Mouse (Mus musculus): Measurements from ENCODE around the gene Cox7a2.

DNA sequence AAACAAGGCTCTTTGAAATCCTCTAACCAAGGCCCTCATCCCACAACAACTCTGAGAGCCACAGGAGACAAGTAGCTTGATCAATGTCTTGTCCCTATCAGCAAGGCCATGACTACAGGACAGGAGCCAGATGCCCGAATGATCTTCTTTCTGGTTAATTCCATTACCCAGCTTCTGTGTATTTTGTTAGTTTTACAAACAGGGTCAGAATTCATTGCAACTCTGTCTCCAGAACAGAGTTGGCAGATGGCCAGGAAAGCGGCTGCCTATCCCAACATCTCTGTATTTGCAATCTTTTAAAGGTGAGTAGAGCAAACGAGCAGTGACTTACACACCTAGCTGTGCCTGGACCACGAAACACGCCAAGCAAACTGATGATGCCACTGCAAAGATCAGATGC, 29.4 kb downstream of the Cox7a2 start:
- TF ChIP-seq GATA1 (IDR thresholded peaks at IDR 0.05; ENCODE audit: borderline replicate concordance, low read length) (no peak), FLI1 (IDR thresholded peaks at IDR 0.05; ENCODE audit: low read length) (no peak)

All from megakaryocyte, embryonic 14.5 days (primary cell).